Mouse (Mus musculus): ENCODE results near the gene Smarca4.
"Not testable (repeated sequence)": the region's sequence is repeated elsewhere in the genome, so short reads cannot be mapped to it uniquely, and the experiment has no call there.

Gene Smarca4

DNA sequence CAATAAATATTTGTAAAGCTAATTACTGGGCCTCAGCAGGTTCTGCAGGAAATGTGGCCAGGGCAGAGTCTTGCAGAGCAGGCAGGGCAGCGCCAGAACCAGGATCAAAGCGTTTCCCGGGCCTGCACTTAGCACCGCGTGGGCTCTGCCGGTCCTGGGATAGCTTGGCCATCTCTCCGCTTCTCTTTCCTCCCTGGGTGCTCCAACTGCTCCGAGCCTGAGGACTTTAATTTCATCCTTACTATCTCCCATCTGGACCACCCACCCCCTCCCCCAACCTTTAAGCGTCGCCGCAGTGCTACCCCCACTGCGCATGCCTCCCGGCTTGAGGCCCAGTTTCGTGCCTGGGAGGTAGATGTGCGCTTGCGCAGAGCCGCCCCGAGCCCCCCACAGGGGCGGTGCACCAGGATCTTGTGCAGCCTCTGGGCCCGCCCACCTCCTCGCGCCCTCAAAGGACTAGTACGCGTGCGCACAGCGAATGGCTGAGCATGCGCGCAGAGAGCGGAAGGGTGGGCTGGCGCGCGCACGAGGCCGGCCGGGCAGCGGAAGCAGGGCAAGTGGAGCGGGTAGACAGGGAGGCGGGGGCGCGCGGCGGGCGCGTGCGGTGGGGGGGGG, at the start of gene Smarca4:
Gene Smarca4, plus strand, starts transcription at position 553 of the 615 bp plus-strand sequence.
- CTCF ChIA-PET, result interaction anchor here (0.6 to 1.0 kb wide), 2 partner anchors 12 to 249 kb away, joined by 3 read pairs; no protein-coding TSS in a partner anchor

GRCm38 (mm10) chr9:21566538-21566937, 49.4 kb upstream of the Smarca4 start:
- CTCF ChIA-PET, result no interaction called here

DNA sequence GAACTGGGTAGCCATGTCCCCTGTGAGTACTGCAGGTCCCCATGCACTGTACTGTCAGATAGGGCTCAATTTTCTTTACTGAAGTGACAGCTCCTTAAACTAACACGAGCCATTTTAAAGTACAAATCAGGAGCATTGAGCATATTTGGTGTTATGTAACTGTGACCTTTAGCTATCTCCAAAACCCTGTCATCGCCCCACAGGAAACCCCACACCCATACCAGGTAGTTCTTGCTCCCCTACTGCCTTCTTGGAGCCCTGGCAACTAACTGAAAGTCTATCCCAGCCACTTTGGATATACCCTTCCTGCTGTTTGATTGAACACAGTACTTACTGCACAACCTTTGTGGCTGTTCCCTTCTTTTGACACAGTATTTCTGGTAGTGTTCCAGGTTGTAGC, 48.9 kb upstream of the Smarca4 start:
- CTCF ChIA-PET, result no interaction called here

DNA sequence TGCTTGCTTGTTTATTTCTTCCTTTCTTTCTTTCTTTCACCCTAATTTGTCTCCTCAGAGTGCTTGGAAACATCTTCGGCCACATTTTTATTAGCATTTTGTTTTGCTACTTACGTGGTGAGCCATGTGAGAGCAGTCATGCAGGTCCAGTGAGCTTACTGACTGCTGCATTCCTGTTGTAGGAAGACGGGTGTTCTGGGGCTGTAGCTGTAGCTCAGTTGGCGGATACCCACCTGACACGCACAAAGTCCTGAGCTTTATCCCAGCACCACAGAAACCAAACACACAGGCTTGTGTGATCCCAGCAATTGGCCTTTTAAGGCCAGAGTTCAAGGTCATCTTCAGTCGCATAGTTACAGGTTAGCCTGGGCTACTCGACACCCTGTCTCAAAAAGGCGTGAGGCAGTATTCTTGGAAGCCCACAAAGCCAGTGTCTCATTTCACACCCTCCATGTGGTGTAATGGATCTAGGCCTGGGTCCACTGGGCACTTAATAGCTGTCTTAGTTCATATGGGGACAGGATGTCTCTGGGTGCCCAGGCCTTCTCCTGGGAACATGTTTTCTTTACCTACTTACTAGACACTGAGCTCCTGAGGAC, 47.2 kb upstream of the Smarca4 start:
- CTCF ChIA-PET, result no interaction called here

- CTCF ChIA-PET, result no interaction called here
Observed at GRCm38 (mm10) chr9:21574012-21574801, 41.8 kb upstream of the Smarca4 start.

DNA sequence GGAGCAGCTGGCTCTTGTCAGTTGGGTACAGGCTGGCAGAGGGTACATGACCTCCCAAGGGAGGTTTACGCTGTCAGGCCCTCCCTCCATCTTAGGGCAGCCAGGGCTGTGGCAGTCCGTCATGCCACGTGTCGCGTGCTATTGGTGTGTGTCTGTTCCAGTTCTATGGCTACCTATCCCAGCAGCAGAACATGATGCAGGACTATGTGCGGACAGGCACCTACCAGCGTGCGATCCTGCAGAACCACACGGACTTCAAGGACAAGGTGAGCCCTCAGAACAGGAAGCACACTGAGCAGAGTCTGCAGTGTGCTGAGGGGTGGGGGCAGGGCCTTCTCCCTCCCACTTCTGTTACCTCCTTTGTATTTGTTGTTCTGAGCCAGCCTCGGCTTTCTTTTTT, 40.7 kb upstream of the Smarca4 start:
- CTCF ChIA-PET, result no interaction called here

DNA sequence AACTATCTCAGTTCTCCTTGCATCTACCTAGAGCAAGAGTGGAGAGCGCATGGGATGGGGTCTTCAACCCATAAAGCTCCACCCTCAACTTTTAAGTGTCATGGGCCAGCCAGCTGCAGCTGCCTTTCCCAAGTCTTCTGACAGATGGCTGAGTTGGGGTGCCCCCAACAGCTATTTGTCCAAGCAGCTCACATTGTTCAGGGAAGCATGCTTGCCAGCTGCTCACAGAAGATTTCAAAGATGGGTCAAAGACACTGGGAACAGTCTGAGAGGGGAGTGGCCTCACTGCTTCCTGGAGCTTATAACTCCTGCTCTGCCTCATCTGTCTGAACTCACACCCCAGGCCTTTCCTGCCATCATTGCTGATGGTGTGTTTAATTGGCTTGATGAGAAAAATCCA, 39.7 kb upstream of the Smarca4 start:
- CTCF ChIA-PET, result no interaction called here

- CTCF ChIA-PET, result interaction anchor here (0.6 kb wide), 1 partner anchor 628 kb away, joined by 4 read pairs; no protein-coding TSS in a partner anchor
Observed at GRCm38 (mm10) chr9:21578226-21578625, 37.7 kb upstream of the Smarca4 start.

GRCm38 (mm10) chr9:21585401-21585800, 30.6 kb upstream of the Smarca4 start:
- CTCF ChIA-PET, result no interaction called here

- CTCF ChIA-PET, result no interaction called here
Observed at GRCm38 (mm10) chr9:21587678-21588349, 28.2 kb upstream of the Smarca4 start.

- CTCF ChIA-PET, result no interaction called here
Observed at GRCm38 (mm10) chr9:21588350-21588749, 27.6 kb upstream of the Smarca4 start.

DNA sequence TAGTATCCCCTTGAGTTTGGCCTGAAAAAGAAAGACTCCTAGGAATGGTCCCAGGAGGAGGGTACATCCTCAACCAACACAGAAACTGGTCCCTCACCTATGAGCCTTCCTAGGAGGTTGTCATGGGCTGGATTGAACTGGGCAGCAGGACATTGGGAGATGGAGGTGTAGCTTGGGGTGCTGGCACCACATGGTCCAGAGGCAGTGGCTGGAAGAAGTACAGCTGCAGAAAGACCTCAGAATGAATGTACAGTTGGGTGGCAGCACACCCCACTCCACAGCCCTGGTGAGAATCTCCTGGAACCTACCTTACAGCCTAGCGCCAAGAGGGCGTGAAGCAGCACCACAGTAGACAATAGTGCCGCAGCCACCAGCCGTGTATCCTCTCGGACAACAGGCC, 26.4 kb upstream of the Smarca4 start:
- CTCF ChIA-PET, result no interaction called here

DNA sequence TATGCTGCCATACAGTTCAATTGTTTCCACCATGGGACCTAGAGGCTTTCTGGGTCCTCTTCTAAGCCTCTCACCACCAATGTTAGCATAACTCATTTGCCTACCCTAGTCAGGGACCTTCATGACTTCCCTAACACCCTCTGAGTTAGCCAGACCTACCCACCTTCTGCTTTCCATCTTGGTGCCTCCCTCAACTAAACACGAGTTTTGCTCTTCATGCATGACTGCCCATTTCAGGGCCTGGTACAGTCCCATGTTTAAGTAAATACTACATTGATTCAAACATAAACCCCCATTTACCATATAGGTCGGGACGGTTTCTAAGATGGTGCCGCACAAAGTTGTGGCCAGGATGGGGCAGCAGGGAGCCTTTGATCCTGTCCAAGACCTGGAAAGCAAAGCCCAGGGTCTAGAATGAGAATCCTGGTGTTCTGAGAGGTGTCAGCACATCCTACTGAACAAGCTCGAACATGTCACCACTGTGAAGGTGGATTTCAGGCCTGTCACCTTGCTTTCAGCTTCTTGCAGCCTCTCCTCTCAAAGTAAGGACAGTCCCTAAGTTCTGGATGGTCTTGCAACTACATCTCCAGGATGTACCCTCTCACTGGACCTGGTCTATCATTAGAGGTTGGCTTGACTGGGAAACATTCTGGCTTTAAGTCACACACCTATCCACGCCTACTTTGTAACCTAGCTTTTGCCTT, 24.7 kb upstream of the Smarca4 start:
- CTCF ChIA-PET, result interaction anchor here (0.7 kb wide), 1 partner anchor 66 kb away, joined by 3 read pairs; no protein-coding TSS in a partner anchor

DNA sequence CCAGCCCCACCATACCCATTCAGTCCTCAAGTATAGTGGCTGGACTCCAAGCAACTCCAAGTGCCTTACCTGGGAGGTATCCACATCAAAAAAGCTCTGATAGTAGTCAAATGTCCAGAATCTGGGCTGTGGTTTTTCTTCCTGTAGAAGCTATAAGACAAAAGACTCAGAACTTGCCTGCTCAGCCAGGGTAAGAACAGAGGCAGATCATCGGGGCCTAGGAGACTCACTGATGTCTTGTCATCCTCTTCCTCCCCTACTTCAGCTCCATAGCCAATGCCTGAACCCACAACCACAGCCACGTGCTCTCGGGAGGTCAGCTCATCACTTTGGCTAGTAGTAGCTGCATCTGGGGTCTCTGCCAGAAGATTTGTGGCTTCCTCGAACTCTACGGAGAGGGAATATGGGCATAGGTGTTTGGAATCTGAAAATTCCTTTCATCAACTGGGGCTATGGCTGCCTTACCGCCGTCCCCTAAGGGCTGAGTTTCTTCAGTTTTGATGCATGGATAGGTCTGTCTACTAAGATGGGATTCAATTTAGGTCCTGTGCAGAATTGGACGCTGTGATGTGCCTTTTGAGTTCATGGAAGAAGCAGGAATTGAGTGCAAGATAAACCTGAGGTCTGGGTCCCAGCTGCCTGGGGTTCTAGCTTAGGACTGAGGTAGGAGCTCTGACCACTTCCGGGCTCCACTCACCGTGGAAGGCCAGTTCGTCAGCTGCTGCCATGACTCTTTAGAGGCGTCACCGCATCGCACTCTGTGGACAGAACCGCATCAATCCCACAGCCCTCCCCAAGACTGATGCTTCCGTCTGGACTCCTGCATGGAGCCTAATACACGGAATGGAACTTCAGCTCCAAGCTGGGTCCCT, 23.9 kb upstream of the Smarca4 start:
- CTCF ChIA-PET, result interaction anchor here (0.7 to 1.5 kb wide), 2 partner anchors 45 to 67 kb away, joined by 3 read pairs; partner anchors contain the start of gene Carm1

DNA sequence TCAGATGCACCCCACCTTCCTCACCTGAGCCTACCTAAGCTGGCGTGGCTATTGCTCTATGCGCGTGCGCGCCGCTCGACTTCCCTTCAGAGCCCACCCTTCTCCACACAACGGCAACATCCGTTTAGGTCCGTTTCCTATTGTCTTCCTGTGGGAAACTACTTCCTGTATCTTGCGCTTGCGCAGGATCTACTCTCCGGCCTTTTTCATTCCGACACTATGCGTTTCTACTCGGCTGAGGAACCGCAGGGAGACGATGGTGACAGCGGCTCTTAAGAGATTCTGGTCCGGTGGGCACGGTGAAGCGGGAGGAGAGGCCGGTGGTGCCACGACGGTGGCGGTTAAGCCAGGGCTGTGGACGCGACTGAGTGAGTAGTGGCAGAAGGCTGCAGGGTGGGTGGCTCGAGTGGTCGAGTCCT, 23.3 kb upstream of the Smarca4 start, which contains the start of the genes Timm29 and Yipf2:
Gene Timm29, plus strand, starts transcription at position 20 of the 419 bp plus-strand sequence.
Gene Yipf2, minus strand, starts transcription at position 126 of the 419 bp plus-strand sequence.
- CTCF ChIA-PET, result interaction anchor here (1.5 kb wide), 1 partner anchor 46 kb away, joined by 3 read pairs; the partner anchor contains the start of gene Carm1

- CTCF ChIA-PET, result interaction anchor here (1.5 kb wide), 1 partner anchor 46 kb away, joined by 3 read pairs; the partner anchor contains the start of gene Carm1
Observed at GRCm38 (mm10) chr9:21593122-21593721, 22.7 kb upstream of the Smarca4 start.

DNA sequence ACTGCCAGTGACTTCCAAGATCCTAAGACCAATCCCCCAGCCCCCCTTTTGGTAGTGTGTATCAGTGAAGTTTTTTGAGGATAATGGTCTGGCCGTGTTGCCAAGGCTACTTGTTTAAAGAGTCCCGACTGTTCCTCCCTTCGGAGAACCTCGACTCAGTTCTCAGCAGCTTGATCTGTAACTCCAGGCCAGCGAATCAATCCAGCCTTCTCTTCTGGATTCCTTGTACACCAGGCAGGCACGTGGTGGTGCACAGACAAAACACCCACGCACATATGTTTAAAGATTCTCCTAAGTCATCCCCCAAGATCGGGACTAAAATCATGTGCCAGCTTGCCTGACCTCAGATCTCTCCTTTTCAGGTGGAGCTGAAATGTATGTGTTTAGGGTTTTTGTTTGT, 21.6 kb upstream of the Smarca4 start:
- CTCF ChIA-PET, result not testable (repeated sequence)

- CTCF ChIA-PET, result no interaction called here
Observed at GRCm38 (mm10) chr9:21594838-21595237, 21.1 kb upstream of the Smarca4 start.

- CTCF ChIA-PET, result interaction anchor here (0.7 kb wide), 1 partner anchor 432 kb away, joined by 3 read pairs; no protein-coding TSS in a partner anchor
Observed at GRCm38 (mm10) chr9:21598198-21598597, 17.8 kb upstream of the Smarca4 start.

DNA sequence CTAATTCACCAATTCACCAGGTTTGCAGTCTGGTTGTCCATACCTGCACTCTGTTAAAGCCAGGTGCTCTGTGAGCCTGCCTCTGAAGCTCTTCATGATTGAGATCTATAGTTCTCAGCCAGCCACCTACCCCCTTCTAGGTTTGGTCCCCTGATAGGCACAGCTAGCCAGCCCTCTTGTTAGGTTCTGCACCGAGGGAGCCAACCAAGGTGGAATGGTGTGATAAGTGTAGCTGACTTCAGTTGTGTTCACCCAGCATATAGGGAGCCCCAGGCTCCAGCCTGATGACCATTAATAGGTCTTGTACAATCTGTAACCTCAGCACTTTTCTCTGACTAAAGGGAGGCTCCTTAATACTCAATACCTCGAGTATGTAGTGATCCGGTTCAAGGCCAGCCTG, 15.8 kb upstream of the Smarca4 start:
- CTCF ChIA-PET, result no interaction called here
